Mouse (Mus musculus) midbrain, embryonic 14.5 days (tissue): ENCODE measurements around the gene Gm21663. TPM values are rescaled to one million over a fixed set of nuclear protein-coding genes. Genes with fewer than 3 reads are reported as not detected.

Experiments
- ATAC-seq: fragments of 200-750 bp; cut with Nextera tagmentation; 2 replicates; pipeline ENCODE4 v1.8.0; 2017; ENCODE audit warnings: moderate number of reproducible peaks, moderate library complexity; ENCODE audit not compliant: low FRiP score, low TSS enrichment
- DNase-seq: peaks from one replicate; pipeline ENCODE4 v3.0.0-alpha.2; 2015
- H3K27ac ChIP-seq: fragments of 300-500 bp; sonication (generic); replicated peaks from 2 replicates; pipeline ENCODE4 v1.5.1; 2014; ENCODE audit warnings: mild to moderate bottlenecking, low read depth, low read length, moderate library complexity
- H3K27me3 ChIP-seq: fragments of 300-500 bp; sonication (generic); 2 replicates; pipeline ENCODE4 v1.6.1; 2014; ENCODE audit warnings: low read length, control low read depth, mixed read lengths; ENCODE audit not compliant: control insufficient read depth, insufficient read depth
- H3K36me3 ChIP-seq: fragments of 300-500 bp; sonication (generic); 2 replicates; pipeline ENCODE4 v1.6.1; 2014; ENCODE audit warnings: low read length, control low read depth; ENCODE audit not compliant: control insufficient read depth, insufficient read depth
- H3K4me1 ChIP-seq: fragments of 300-500 bp; sonication (generic); 2 replicates; pipeline ENCODE4 v1.6.1; 2014; ENCODE audit warnings: mild to moderate bottlenecking, antibody characterized with exemption, low read length, control low read depth; ENCODE audit not compliant: control insufficient read depth, insufficient read depth
- H3K4me2 ChIP-seq: fragments of 300-500 bp; sonication (generic); 2 replicates; pipeline ENCODE4 v1.6.1; 2014; ENCODE audit warnings: mild to moderate bottlenecking, low read length, moderate library complexity
- H3K4me3 ChIP-seq: fragments of 300-500 bp; sonication (generic); replicated peaks from 2 replicates; pipeline ENCODE4 v1.5.1; 2014; ENCODE audit warnings: low read depth, low read length
- H3K9ac ChIP-seq: fragments of 300-500 bp; sonication (generic); replicated peaks from 2 replicates; pipeline ENCODE4 v1.6.1; 2014; ENCODE audit warnings: mild to moderate bottlenecking, low read length, moderate library complexity
- H3K9me3 ChIP-seq: fragments of 300-500 bp; sonication (generic); 2 replicates; pipeline ENCODE4 v1.6.1; 2016; ENCODE audit warnings: low read length, control low read depth, mixed read lengths; ENCODE audit not compliant: control insufficient read depth
- WGBS: fragments of 180-500 bp; shearing (Covaris S2); extraction: QIAGEN DNeasy Blood & Tissue Kit; methylation state at CpG from one replicate; pipeline ENCODE4 v1.1.7; 2014; 5-methylcytosine and 5-hydroxymethylcytosine counted together
- polyA plus RNA-seq: library from polyadenylated mRNA; unstranded; fragments of >200 nt; fragmentation: Nextera tagmentation; extraction: Ambion mirVana; gene quantifications from 2 replicates; pipeline ENCODE4 v1.2.1, GENCODE M21; 2014

Gene Gm21663
- polyA plus RNA-seq, 1 experiment from 2014 or later, result not detected

DNA sequence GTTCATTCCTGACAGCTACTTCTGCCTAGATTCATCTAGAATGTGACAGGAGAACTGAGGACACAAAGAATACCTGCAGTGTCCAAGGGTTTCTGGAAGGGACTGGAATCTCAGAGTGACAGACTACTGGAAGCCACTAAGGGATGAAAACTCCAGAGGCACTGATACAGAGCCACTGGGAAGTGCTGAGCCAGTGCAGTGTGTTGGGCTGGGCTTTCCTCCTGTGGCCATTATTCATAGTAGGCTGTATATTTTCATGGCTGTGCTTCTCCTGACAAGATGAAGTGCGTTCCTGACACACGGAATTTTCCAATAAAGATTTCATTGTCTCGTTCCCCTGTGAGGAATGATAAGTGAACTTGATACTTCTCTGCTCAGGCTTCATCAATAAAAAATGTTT is 55.5 kb downstream of the Gm21663 start:
- WGBS, result 80% methylated on average over 3 of the region's 3 CpGs
- no peak overlapping the region for H3K27ac ChIP-seq
- no peak for ATAC-seq

More for the DNA sequence above, 55.5 kb downstream of the Gm21663 start:
- Histone ChIP-seq H3K9me3 (0 out of 2 replicates have a peak, but pooled peaks cover 4% of the 10 kb centered on the region), H3K4me3 (no peak overlapping the region), H3K9ac (no peak overlapping the region), H3K27me3 (no peaks in the 10 kb centered on the region), H3K4me1 (no peaks in the 10 kb centered on the region), H3K4me2 (no peak overlapping the region), H3K36me3 (no peaks in the 10 kb centered on the region)
- no peak for DNase-seq

Other genes starting within 250 kb of the Gm21663 start
- gene Xrcc2, start 236.6 kb downstream of the Gm21663 start, polyA plus RNA-seq, result 4.4 TPM in 2 replicates
- 28.9 and 31.2 TPM in 2 replicates for gene Actr3b, start 182.4 kb downstream of the Gm21663 start, polyA plus RNA-seq
- 0.09 and 0.18 TPM in 2 replicates for gene Gm21671, start 12.0 kb upstream of the Gm21663 start, polyA plus RNA-seq
- gene Gm21680, start 30.3 kb upstream of the Gm21663 start, polyA plus RNA-seq, result 0.18 TPM in 1 of 2 replicates, not detected in the other
- 0.28 TPM in 1 of 2 replicates, not detected in the other for gene Gm21698, start 46.3 kb upstream of the Gm21663 start, polyA plus RNA-seq
- gene Gm1979, start 62.4 kb upstream of the Gm21663 start, polyA plus RNA-seq, result 0.19 and 0.36 TPM in 2 replicates
- gene Gm5862, start 80.5 kb upstream of the Gm21663 start, polyA plus RNA-seq, result 0.11 TPM in 1 of 2 replicates, not detected in the other
- gene Speer4a, start 97.2 kb upstream of the Gm21663 start, polyA plus RNA-seq, result 0.22 TPM in 1 of 2 replicates, not detected in the other
- 0.09 and 0.20 TPM in 2 replicates for gene Gm7347, start 116.2 kb upstream of the Gm21663 start, polyA plus RNA-seq
- gene Gm10471, start 146.9 kb upstream of the Gm21663 start, polyA plus RNA-seq, result 0.18 TPM in 1 of 2 replicates, not detected in the other
- gene 5031410I06Rik, start 163.0 kb upstream of the Gm21663 start, polyA plus RNA-seq, result 0.24 and 0.32 TPM in 2 replicates
- 0.11 TPM in 1 of 2 replicates, not detected in the other for gene Gm10220, start 179.0 kb upstream of the Gm21663 start, polyA plus RNA-seq